Mouse (Mus musculus) embryonic facial prominence, embryonic 13.5 days (tissue): ENCODE data around the gene Nexmif. TPM values are rescaled to one million over a fixed set of nuclear protein-coding genes. Genes with fewer than 3 reads are reported as not detected.

ENCODE experiments used
- ATAC-seq: fragments of 200-750 bp; cut with Nextera tagmentation; 2 replicates; pipeline ENCODE4 v1.8.0; 2017; ENCODE audit warnings: low read depth; ENCODE audit not compliant: insufficient number of reproducible peaks, insufficient read depth, low FRiP score, low TSS enrichment
- H3K27ac ChIP-seq: fragments of 300-500 bp; sonication (generic); 2 replicates; pipeline ENCODE4 v1.5.1; 2015; ENCODE audit warnings: moderate library complexity, mild to moderate bottlenecking, inconsistent platforms
- H3K27me3 ChIP-seq: fragments of 300-500 bp; sonication (generic); 2 replicates; pipeline ENCODE4 v1.6.1; 2015; ENCODE audit warnings: mild to moderate bottlenecking, inconsistent platforms
- H3K36me3 ChIP-seq: fragments of 300-500 bp; sonication (generic); 2 replicates; pipeline ENCODE4 v1.6.1; 2015; ENCODE audit warnings: mild to moderate bottlenecking, inconsistent platforms
- H3K4me1 ChIP-seq: fragments of 300-500 bp; sonication (generic); 2 replicates; pipeline ENCODE4 v1.6.1; 2015; ENCODE audit warnings: inconsistent platforms
- H3K4me2 ChIP-seq: fragments of 300-500 bp; sonication (generic); 2 replicates; pipeline ENCODE4 v1.6.1; 2015; ENCODE audit warnings: moderate library complexity, mild to moderate bottlenecking, inconsistent platforms
- H3K4me3 ChIP-seq: fragments of 300-500 bp; sonication (generic); 2 replicates; pipeline ENCODE4 v1.5.1; 2015; ENCODE audit warnings: mild to moderate bottlenecking, inconsistent platforms
- H3K9ac ChIP-seq: fragments of 300-500 bp; sonication (generic); 2 replicates; pipeline ENCODE4 v1.6.1; 2015; ENCODE audit warnings: mild to moderate bottlenecking, inconsistent platforms
- H3K9me3 ChIP-seq: fragments of 300-500 bp; sonication (generic); 2 replicates; pipeline ENCODE4 v1.6.1; 2016; ENCODE audit warnings: inconsistent platforms
- WGBS: fragments of 180-500 bp; shearing (Covaris S2); methylation state at CpG from one replicate; pipeline ENCODE4 v1.1.7; 2015; ENCODE audit warnings: mixed read lengths; 5-methylcytosine and 5-hydroxymethylcytosine counted together
- microRNA counts: library from miRNA; unstranded; fragments of <30 nt; microRNA quantifications from one replicate; lab custom pipeline; 2016
- microRNA-seq: library from miRNA; unstranded; fragments of <30 nt; microRNA quantifications from one replicate; pipeline ENCODE4, GENCODE M21; 2016
- polyA plus RNA-seq: library from polyadenylated mRNA; unstranded; fragments of >200 nt; fragmentation: Nextera tagmentation; extraction: Ambion mirVana; gene quantifications from 2 replicates; pipeline ENCODE4 v1.2.1, GENCODE M21; 2015

Gene Nexmif
- polyA plus RNA-seq, 1 experiment from 2014 or later: 2.6 TPM

GRCm38 (mm10) chrX:104054848-104055247 is 146.1 kb downstream of the Nexmif start:
- 57% methylated on average over 2 of the region's 2 CpGs for WGBS
- Histone ChIP-seq H3K27ac (no peak overlapping the region), H3K9me3 (no peaks in the 10 kb centered on the region), H3K9ac (no peak overlapping the region), H3K36me3 (no peaks in the 10 kb centered on the region), H3K27me3 (no peaks in the 10 kb centered on the region; the same call in 1 of the 2 replicates), H3K4me3 (no peak overlapping the region), H3K4me1 (no peaks in the 10 kb centered on the region), H3K4me2 (no peak overlapping the region)
- no peak for ATAC-seq

GRCm38 (mm10) chrX:104040276-104040675 is 160.7 kb downstream of the Nexmif start:
- Histone ChIP-seq H3K27me3 (peaks cover 28% of the 10 kb centered on the region), H3K4me2 (no peak overlapping the region), H3K9me3 (no peaks in the 10 kb centered on the region), H3K27ac (no peak overlapping the region), H3K4me3 (no peak overlapping the region), H3K36me3 (no peaks in the 10 kb centered on the region), H3K9ac (no peak overlapping the region), H3K4me1 (no peaks in the 10 kb centered on the region)
- ATAC-seq: no peak

- WGBS: 81% methylated on average over 5 of the region's 5 CpGs
- Histone ChIP-seq H3K4me1 (no peaks in the 10 kb centered on the region), H3K27ac (no peak overlapping the region), H3K9ac (no peak overlapping the region), H3K9me3 (no peaks in the 10 kb centered on the region), H3K4me3 (no peak overlapping the region), H3K36me3 (no peaks in the 10 kb centered on the region), H3K4me2 (no peak overlapping the region), H3K27me3 (peaks cover 14% of the 10 kb centered on the region)
- ATAC-seq: no peak
Observed at GRCm38 (mm10) chrX:104033843-104034242, 167.1 kb downstream of the Nexmif start.

GRCm38 (mm10) chrX:104032756-104033155 is 168.2 kb downstream of the Nexmif start:
- ATAC-seq: no peak
- Histone ChIP-seq H3K27me3 (peaks cover 20% of the 10 kb centered on the region), H3K36me3 (no peaks in the 10 kb centered on the region), H3K4me1 (no peaks in the 10 kb centered on the region), H3K4me2 (no peak overlapping the region), H3K9me3 (no peaks in the 10 kb centered on the region), H3K4me3 (no peak overlapping the region), H3K9ac (no peak overlapping the region), H3K27ac (no peak overlapping the region)
- WGBS: 46% methylated on average over 4 of the region's 4 CpGs

MicroRNAs encoded within 50 kb of the gene (microRNA counts, 519-probe panel; counts per million panel counts)
- 910 counts per million, percentile 45 among the panel's probes with 10 or more counts for microRNA mmu-miR-672 (lab: Ali Mortazavi, UCI)

Small RNA genes within 50 kb of the gene (microRNA-seq; reads per million reads assigned to microRNA genes)
- not detected for gene Gm24993
- gene Mir672: 111 reads per million, percentile 55 among the genes with 10 or more reads in this experiment

Other genes starting within 250 kb of the Nexmif start
- gene Rlim, start 219.9 kb downstream of the Nexmif start, polyA plus RNA-seq: 32.7 and 37.0 TPM in 2 replicates
- gene Abcb7, start 212.7 kb upstream of the Nexmif start, polyA plus RNA-seq: 7.1 and 7.2 TPM in 2 replicates